Mouse (Mus musculus): ENCODE data around the gene Mgat4c. TPM values are rescaled to one million over a fixed set of nuclear protein-coding genes. Genes with fewer than 3 reads are reported as not detected.

The Mgat4c gene
- polyA plus RNA-seq, 1 experiment from 2014 or later = 1.9 TPM

GRCm38 (mm10) chr10:102056218-102056617 is 374.9 kb downstream of the Mgat4c start:
- DNase-seq (ENCODE audit: low spot score, missing footprints) = no peak
- H3K9ac ChIP-seq (ENCODE audit: low read length) = no peak overlapping the region
- H3K27ac ChIP-seq (ENCODE audit: low read depth, low read length) = no peak overlapping the region
- WGBS = 74% methylated on average over 3 of the region's 3 CpGs
- H3K27me3 ChIP-seq (ENCODE audit: control insufficient read depth, insufficient read depth, low read length) = no peaks in the 10 kb centered on the region
- H3K36me3 ChIP-seq (ENCODE audit: control insufficient read depth, insufficient read depth, low read length) = no peaks in the 10 kb centered on the region
- no peak for ATAC-seq (ENCODE audit: low FRiP score)
- no peak overlapping the region for H3K4me2 ChIP-seq
- no peak overlapping the region for H3K4me3 ChIP-seq (ENCODE audit: low read depth, low read length)
- H3K4me1 ChIP-seq (ENCODE audit: control insufficient read depth, insufficient read depth, low read length) = no peaks in the 10 kb centered on the region
- H3K9me3 ChIP-seq (ENCODE audit: control insufficient read depth, low read length) = no peaks in the 10 kb centered on the region

DNA sequence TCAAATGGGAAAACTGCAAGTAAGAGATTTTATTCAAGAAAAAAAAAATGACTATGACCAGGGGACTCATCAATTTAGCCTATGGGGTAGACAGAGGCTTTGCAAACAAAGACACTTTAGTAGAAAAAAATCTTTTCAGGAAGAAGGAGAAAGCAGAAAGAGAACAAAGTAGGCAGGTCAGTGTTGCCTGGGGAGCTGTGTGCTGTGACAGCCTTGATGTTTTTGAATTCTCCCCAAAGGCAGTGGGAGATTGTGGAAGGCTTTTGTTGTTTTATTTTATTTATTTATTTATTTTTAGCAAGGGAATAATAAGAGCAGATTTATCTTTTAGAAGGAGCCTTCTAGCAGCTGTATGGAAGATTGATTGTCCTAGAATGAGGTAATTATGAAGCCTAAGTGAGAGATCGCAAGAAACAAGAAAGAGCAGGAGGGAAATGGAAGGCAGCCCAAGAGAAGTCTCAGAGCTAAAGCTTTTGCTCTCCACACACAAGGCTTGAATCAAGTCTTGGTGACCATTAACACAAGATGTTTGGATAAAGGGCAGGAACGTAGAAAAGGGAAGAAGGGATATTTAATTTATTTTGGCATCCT is 375.8 kb downstream of the Mgat4c start:
- Histone ChIP-seq H3K9me3 (ENCODE audit: control insufficient read depth, low read length) (no peaks in the 10 kb centered on the region), H3K4me2 (no peak overlapping the region), H3K4me1 (ENCODE audit: control insufficient read depth, insufficient read depth, low read length) (no peaks in the 10 kb centered on the region), H3K9ac (ENCODE audit: low read length) (no peak overlapping the region), H3K27ac (ENCODE audit: low read depth, low read length) (no peak overlapping the region), H3K4me3 (ENCODE audit: low read depth, low read length) (no peak overlapping the region), H3K36me3 (ENCODE audit: control insufficient read depth, insufficient read depth, low read length) (no peaks in the 10 kb centered on the region), H3K27me3 (ENCODE audit: control insufficient read depth, insufficient read depth, low read length) (no peaks in the 10 kb centered on the region)
- DNase-seq (ENCODE audit: low spot score, missing footprints) = no peak
- peak; percentile 55; the same call in 1 of the 2 replicates for ATAC-seq (ENCODE audit: low FRiP score)
- 35% methylated on average over 2 of the region's 2 CpGs for WGBS

GRCm38 (mm10) chr10:102074541-102075398 is 393.5 kb downstream of the Mgat4c start:
- ATAC-seq (ENCODE audit: low FRiP score) (peak; percentile 80), DNase-seq (ENCODE audit: low spot score, missing footprints) (no peak)
- Histone ChIP-seq H3K4me2 (no peak overlapping the region), H3K4me1 (ENCODE audit: control insufficient read depth, insufficient read depth, low read length) (no peaks in the 10 kb centered on the region), H3K9me3 (ENCODE audit: control insufficient read depth, low read length) (no peaks in the 10 kb centered on the region), H3K36me3 (ENCODE audit: control insufficient read depth, insufficient read depth, low read length) (no peaks in the 10 kb centered on the region), H3K27me3 (ENCODE audit: control insufficient read depth, insufficient read depth, low read length) (no peaks in the 10 kb centered on the region), H3K9ac (ENCODE audit: low read length) (no peak overlapping the region), H3K4me3 (ENCODE audit: low read depth, low read length) (no peak overlapping the region), H3K27ac (ENCODE audit: low read depth, low read length) (no peak overlapping the region)

- no peak for ATAC-seq (ENCODE audit: low FRiP score)
- DNase-seq (ENCODE audit: low spot score, missing footprints) = no peak
- H3K27ac ChIP-seq (ENCODE audit: low read depth, low read length) = no peak overlapping the region
- no peak overlapping the region for H3K4me2 ChIP-seq
- no peak overlapping the region for H3K9ac ChIP-seq (ENCODE audit: low read length)
- no peak overlapping the region for H3K4me3 ChIP-seq (ENCODE audit: low read depth, low read length)
- H3K4me1 ChIP-seq (ENCODE audit: control insufficient read depth, insufficient read depth, low read length) = no peaks in the 10 kb centered on the region
- WGBS = 82% methylated on average over 1 of the region's 1 CpGs
- H3K27me3 ChIP-seq (ENCODE audit: control insufficient read depth, insufficient read depth, low read length) = no peaks in the 10 kb centered on the region
- no peaks in the 10 kb centered on the region for H3K36me3 ChIP-seq (ENCODE audit: control insufficient read depth, insufficient read depth, low read length)
- H3K9me3 ChIP-seq (ENCODE audit: control insufficient read depth, low read length) = no peaks in the 10 kb centered on the region
Observed at GRCm38 (mm10) chr10:102123153-102123552, 441.9 kb downstream of the Mgat4c start.

- DNase-seq (ENCODE audit: low spot score, missing footprints) (no peak), ATAC-seq (ENCODE audit: low FRiP score) (no peak)
- no peak overlapping the region for H3K4me3 ChIP-seq (ENCODE audit: low read depth, low read length)
- no peaks in the 10 kb centered on the region for H3K9me3 ChIP-seq (ENCODE audit: control insufficient read depth, low read length)
- H3K9ac ChIP-seq (ENCODE audit: low read length) = no peak overlapping the region
- H3K36me3 ChIP-seq (ENCODE audit: control insufficient read depth, insufficient read depth, low read length) = no peaks in the 10 kb centered on the region
- H3K27me3 ChIP-seq (ENCODE audit: control insufficient read depth, insufficient read depth, low read length) = no peaks in the 10 kb centered on the region
- no peak overlapping the region for H3K27ac ChIP-seq (ENCODE audit: low read depth, low read length)
- 81% methylated on average over 4 of the region's 4 CpGs for WGBS
- no peak overlapping the region for H3K4me2 ChIP-seq
- H3K4me1 ChIP-seq (ENCODE audit: control insufficient read depth, insufficient read depth, low read length) = no peaks in the 10 kb centered on the region
Observed at GRCm38 (mm10) chr10:102127340-102127739, 446.1 kb downstream of the Mgat4c start.

- Histone ChIP-seq H3K4me3 (ENCODE audit: low read depth, low read length) (no peak overlapping the region), H3K36me3 (ENCODE audit: control insufficient read depth, insufficient read depth, low read length) (no peaks in the 10 kb centered on the region), H3K4me1 (ENCODE audit: control insufficient read depth, insufficient read depth, low read length) (no peaks in the 10 kb centered on the region), H3K27ac (ENCODE audit: low read depth, low read length) (no peak overlapping the region), H3K4me2 (no peak overlapping the region), H3K27me3 (ENCODE audit: control insufficient read depth, insufficient read depth, low read length) (no peaks in the 10 kb centered on the region), H3K9me3 (ENCODE audit: control insufficient read depth, low read length) (no peaks in the 10 kb centered on the region), H3K9ac (ENCODE audit: low read length) (no peak overlapping the region)
- DNase-seq (ENCODE audit: low spot score, missing footprints) (no peak), ATAC-seq (ENCODE audit: low FRiP score) (peak; percentile 18; the same call in 1 of the 2 replicates)
- WGBS = 74% methylated on average over 5 of the region's 5 CpGs
Observed at GRCm38 (mm10) chr10:102154865-102155264, 473.6 kb downstream of the Mgat4c start.

DNA sequence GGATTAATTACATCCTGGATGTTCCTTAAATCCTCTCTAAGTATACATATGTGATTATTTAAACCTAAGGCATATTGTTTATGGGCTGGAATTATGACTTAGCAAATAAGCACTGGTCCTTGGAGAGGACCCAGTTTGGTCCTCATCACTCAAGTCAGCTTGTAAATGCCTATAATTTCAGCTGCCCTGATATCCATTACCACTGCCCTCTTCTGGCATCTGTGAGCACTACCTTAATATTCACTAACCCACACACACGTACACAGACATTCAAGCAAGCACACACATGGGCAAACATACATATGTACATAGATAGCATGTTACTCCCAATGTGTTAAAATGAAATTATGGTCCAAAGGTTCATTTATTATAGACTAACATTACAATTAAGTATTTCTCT is 474.6 kb downstream of the Mgat4c start:
- Histone ChIP-seq H3K36me3 (ENCODE audit: control insufficient read depth, insufficient read depth, low read length) (no peaks in the 10 kb centered on the region), H3K9me3 (ENCODE audit: control insufficient read depth, low read length) (no peaks in the 10 kb centered on the region), H3K9ac (ENCODE audit: low read length) (no peak overlapping the region), H3K4me2 (no peak overlapping the region), H3K27me3 (ENCODE audit: control insufficient read depth, insufficient read depth, low read length) (no peaks in the 10 kb centered on the region), H3K27ac (ENCODE audit: low read depth, low read length) (no peak overlapping the region), H3K4me1 (ENCODE audit: control insufficient read depth, insufficient read depth, low read length) (no peaks in the 10 kb centered on the region), H3K4me3 (ENCODE audit: low read depth, low read length) (no peak overlapping the region)
- peak; percentile 41; the same call in 1 of the 2 replicates for ATAC-seq (ENCODE audit: low FRiP score)
- WGBS = 62% methylated on average over 1 of the region's 1 CpGs
- DNase-seq (ENCODE audit: low spot score, missing footprints) = no peak

GRCm38 (mm10) chr10:102158809-102159208 is 477.5 kb downstream of the Mgat4c start:
- WGBS = 50% methylated on average over 12 of the region's 12 CpGs
- Histone ChIP-seq H3K27ac (ENCODE audit: low read depth, low read length) (no peak overlapping the region), H3K9me3 (ENCODE audit: control insufficient read depth, low read length) (no peaks in the 10 kb centered on the region), H3K9ac (ENCODE audit: low read length) (no peak overlapping the region), H3K27me3 (ENCODE audit: control insufficient read depth, insufficient read depth, low read length) (no peaks in the 10 kb centered on the region), H3K4me2 (no peak overlapping the region; the same call in 1 of the 2 replicates), H3K4me1 (ENCODE audit: control insufficient read depth, insufficient read depth, low read length) (no peaks in the 10 kb centered on the region), H3K36me3 (ENCODE audit: control insufficient read depth, insufficient read depth, low read length) (no peaks in the 10 kb centered on the region), H3K4me3 (ENCODE audit: low read depth, low read length) (no peak overlapping the region)
- DNase-seq (ENCODE audit: low spot score, missing footprints) (peak; percentile 89), ATAC-seq (ENCODE audit: low FRiP score) (peak; percentile 58; the same call in 1 of the 2 replicates)

GRCm38 (mm10) chr10:102184726-102185125 is 503.4 kb downstream of the Mgat4c start:
- no peak overlapping the region for H3K27ac ChIP-seq (ENCODE audit: low read depth, low read length)
- no peaks in the 10 kb centered on the region for H3K27me3 ChIP-seq (ENCODE audit: control insufficient read depth, insufficient read depth, low read length)
- H3K4me3 ChIP-seq (ENCODE audit: low read depth, low read length) = no peak overlapping the region
- no peaks in the 10 kb centered on the region for H3K9me3 ChIP-seq (ENCODE audit: control insufficient read depth, low read length)
- WGBS = 77% methylated on average over 3 of the region's 3 CpGs
- ATAC-seq (ENCODE audit: low FRiP score) = no peak
- no peak overlapping the region for H3K9ac ChIP-seq (ENCODE audit: low read length)
- H3K36me3 ChIP-seq (ENCODE audit: control insufficient read depth, insufficient read depth, low read length) = no peaks in the 10 kb centered on the region
- H3K4me2 ChIP-seq = no peak overlapping the region
- H3K4me1 ChIP-seq (ENCODE audit: control insufficient read depth, insufficient read depth, low read length) = no peaks in the 10 kb centered on the region
- no peak for DNase-seq (ENCODE audit: low spot score, missing footprints)

Data from midbrain, embryonic 11.5 days (tissue).